Mouse (Mus musculus) layer of hippocampus, postnatal 25 days (tissue): Measurements from ENCODE around the gene Lce1i. TPM values are rescaled to one million over a fixed set of nuclear protein-coding genes. Genes with fewer than 3 reads are reported as not detected.
A peak's percentile ranks its signal among the peaks of the same experiment; 100 is the strongest.
"Not testable (repeated sequence)": the region's sequence is repeated elsewhere in the genome, so short reads cannot be mapped to it uniquely, and the experiment has no call there.

ENCODE experiments used
- DNase-seq, 2 experiments: peaks; one replicate each; pipeline ENCODE4 v3.0.0; 2022; ENCODE audit warnings: mixed read lengths in 2 of 2, low spot score in 1 of 2; ENCODE audit errors: extremely low spot score in 1 of 2
- total RNA-seq, 2 experiments: library from RNA; stranded (reverse); gene quantifications; 2 replicates each; pipeline ENCODE4 v1.2.3; 2021

The Lce1i gene
- total RNA-seq = not detected

DNA sequence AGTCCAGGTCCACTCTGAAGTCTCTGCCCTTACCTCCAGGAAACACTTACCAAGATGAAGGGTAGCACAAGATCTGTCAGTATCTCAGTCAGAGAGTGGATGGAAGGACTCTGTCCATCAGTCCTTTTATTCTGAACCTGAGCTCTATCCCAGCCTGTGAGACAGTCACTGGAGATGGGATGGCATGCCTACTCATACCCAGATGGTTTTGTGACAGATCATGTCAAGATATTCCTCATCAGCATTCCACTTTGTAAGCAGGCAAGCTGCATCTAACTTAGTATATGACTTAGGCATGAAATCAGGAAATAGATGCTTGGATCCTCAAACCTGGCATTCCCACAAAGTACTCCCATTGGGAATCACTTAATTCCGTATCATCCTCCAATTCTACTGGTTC, at the start of gene Lce1i:
Lce1i (minus strand) TSS at position 101 of the 400 bp plus-strand sequence.
- DNase-seq = no peak

DNA sequence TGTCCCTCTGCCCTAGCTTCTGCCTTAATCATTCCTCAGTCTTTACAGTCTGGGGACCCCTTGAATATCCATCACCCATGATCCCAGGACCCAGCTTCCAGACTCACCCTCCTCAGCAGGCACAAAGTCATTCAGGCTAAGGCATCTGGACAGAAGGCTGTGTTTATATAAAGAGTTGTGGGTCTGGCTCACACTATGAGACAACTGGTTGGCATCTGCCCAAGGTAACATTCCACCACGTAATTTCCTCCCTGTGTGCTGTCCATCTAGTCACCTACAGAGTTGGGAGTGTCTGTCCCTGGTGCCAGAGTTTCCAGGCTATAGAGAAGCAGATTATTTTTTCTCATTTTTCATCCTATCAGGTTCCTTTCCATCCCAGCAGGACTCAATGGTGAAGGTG, 48.4 kb upstream of the Lce1i start, which contains the start of gene Kprp:
Kprp (minus strand) TSS at position 140 of the 400 bp plus-strand sequence.
- no peak for DNase-seq

DNA sequence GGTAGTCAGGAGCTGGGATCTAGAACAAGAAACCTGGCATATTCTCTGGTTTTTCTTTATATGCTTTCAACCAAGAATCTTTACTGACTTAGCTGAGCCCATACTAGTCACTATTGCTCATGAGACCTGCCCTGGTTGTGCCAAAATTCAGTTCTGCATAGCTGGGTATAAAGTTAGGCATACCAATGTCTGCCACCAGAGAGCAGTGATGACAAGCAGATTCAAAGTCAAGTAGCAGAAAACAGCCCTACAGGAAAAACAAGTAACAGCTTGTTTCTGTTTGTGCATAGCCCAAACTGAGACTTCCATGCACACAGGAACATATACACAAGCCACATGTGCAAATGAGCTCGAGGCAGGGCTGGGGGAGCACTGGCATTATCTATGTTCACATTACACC, 47.1 kb upstream of the Lce1i start:
- no peak for DNase-seq

DNA sequence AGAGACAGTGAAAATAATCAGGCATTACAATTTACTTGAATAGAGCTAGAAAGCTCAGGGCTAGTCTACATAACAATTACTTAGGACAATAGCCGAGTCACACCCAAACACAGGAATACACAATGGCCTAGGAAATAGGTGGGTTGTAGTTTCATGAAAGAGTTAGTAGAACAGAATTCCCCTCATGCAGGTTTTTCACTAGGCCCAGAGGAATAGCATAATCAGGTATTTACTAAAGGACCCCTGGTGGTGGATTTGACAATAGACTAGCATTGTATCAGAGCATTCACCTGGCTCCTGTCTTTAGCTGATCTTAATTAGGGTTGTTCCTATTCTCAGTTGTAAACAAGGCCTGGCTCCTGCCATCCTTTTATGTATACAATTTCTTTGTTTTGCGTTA, 37.3 kb upstream of the Lce1i start:
- not testable (repeated sequence) for DNase-seq

DNA sequence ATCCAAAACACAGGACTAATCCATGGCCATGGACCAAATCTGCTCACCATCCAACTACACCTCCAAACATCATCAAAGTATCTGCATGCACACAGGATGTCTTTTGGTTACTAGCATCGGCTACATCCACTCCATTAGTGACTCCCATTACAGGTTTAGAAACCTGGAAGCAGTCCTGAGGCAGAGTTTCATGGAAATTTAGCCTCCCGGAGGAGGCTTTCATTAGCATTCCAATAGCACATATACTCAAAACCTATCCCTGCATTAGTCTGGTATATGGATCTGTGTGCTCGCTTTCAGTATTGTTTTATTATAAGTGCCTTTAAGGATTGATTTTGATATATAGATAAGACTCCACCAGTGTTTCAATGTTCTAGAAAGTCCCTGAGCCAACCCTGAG, 36.9 kb upstream of the Lce1i start:
- DNase-seq = no peak

DNA sequence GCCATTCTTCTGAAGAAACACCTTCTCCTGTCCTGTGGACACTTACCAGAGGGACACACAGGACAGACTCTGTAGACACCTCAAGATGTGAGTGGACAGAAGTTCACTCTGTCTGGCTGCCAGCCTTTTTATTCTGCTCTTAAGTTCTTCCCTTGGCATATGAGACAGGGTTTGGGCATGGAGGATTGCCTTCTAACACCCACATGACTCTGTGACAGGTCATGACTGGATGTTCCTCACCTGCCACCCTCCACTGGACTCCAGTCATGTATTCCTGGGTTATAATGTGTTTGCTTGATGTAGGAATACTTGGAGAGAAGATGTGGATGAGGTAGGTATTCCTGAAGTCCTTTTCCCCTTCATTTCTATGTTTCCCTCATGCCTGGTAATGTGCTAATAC, 29.1 kb upstream of the Lce1i start, which contains the start of gene Lce1k:
Lce1k (minus strand) TSS at position 101 of the 400 bp plus-strand sequence.
- DNase-seq = no peak

DNA sequence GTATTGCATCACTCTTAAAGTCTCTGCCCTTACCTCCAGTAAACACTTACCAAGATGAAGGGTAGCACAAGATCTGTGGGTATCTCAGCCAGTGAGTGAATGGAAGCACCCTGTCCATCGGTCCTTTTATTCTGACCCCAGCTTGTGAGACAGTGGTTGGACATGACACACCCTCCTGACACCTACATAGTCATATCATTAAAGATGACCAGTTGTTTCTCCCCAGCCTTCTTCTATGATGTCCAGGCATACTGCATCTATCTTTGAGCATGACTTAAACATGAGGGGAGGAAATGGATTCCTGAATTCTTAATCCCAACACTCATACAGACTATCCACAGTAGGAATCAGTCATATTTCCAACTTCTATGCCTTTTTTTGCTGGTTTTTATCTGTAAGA, 11.7 kb upstream of the Lce1i start, which contains the start of gene Lce1j:
Lce1j (minus strand) TSS at position 101 of the 400 bp plus-strand sequence.
- DNase-seq = no peak

DNA sequence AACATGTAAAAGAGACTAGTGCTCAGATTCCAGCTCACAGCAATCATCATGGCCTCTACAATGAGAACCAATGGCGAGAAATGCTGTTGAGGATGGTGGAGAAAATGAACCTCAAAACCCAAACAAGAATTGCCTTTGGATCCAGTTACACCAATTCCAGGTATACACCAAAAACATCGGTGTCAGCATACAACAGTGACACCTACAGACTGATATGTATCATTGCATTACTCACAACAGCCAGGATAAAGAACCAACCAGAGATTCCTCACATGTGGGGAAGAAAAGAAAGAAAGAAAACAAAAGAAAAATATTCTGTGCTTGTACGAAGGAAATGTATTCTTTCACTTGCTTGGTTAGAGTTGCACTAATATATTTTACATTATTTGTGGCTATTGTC, 7.1 kb downstream of the Lce1i start:
- no peak for DNase-seq

DNA sequence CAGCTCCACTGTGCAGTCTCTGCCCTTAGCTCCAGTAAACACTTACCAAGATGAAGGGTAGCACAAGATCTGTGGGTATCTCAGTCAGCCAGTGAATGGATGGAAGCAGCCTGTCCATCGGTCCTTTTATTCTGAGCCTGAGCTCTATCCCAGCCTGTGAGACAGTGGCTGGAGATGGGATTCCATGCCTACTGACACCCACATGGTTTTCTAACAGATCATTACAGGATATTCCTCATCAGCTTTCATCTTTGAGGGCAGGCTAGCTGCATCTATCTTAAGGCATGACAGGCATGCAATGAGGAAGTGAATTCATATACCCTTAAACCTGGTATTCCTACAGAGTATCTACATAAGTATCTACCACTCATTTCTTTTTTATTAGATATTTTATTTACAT, 13.7 kb downstream of the Lce1i start, which contains the start of gene Lce1h:
Lce1h (minus strand) TSS at position 101 of the 400 bp plus-strand sequence.
- DNase-seq = no peak

DNA sequence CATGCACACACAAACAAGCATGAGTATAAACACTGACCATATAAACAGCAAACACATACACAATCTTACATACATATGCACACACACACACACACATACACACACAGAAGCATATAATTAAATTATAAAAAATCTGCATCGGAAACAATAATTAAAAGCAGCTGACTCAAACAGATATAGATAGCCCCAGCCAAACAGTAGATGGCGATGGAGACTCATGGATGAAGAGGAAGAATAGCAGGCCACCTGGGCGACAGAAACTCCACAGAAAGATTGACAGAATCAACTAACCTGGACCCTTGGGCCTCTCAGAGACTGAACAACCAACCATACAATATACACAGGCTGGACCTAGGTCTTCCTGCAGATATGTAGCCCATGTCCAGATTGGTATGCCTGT, 25.5 kb downstream of the Lce1i start:
- DNase-seq = peak in 1 of 2 experiments; percentile 3

DNA sequence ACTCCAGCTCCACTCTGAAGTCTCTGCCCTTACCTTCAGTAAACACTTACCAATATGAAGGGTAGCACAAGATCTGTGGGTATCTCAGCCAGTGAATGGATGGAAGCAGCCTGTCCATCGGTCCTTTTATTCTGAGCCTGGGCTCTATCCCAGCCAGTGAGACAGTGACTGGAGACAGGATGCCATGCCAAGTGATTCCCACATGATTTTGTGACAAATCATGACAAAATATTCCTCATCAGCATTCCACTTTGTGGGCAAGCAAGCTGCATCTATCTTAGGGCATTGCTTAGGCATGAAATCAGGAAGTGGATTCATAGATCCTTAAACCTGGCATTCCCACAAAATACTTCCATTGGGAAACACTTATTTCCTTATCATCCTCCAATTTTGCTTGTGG, 26.5 kb downstream of the Lce1i start, which contains the start of gene Lce1g:
Lce1g (minus strand) TSS at position 101 of the 400 bp plus-strand sequence.
- DNase-seq = no peak

DNA sequence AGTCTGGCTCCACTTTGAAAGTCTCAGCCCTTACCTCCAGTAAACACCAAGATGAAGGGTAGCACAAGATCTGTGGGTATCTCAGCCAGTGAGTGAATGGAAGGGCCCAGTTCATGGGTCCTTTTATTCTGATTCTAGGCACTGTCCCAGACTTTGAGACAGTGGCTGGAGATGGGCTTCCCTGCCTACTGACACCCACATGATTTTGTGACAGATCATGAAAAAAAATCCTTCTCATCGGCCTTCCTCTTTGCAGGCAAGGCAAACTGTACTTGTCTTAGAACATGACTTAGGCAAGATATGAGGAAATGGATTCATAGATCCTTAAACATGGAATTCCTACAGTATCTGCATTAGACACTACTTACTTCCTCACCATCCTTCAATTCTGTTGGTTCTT, 39.7 kb downstream of the Lce1i start, which contains the start of gene Gm38119:
Gm38119 (minus strand) TSS at position 101 of the 400 bp plus-strand sequence.
- no peak for DNase-seq

Other genes with a start within 250 kb of the Lce1i start
- gene 2310046K23Rik, start 244.4 kb downstream of the Lce1i start, total RNA-seq = not detected
- not detected for gene Ivl, start 205.2 kb downstream of the Lce1i start, total RNA-seq
- gene Smcp, start 189.9 kb downstream of the Lce1i start, total RNA-seq = not detected
- gene 2210017I01Rik, start 171.4 kb downstream of the Lce1i start, total RNA-seq = not detected
- gene Lce6a, start 157.2 kb downstream of the Lce1i start, total RNA-seq = not detected
- not detected for gene Lce1a1, start 130.6 kb downstream of the Lce1i start, total RNA-seq
- not detected for gene Lce1b, start 122.0 kb downstream of the Lce1i start, total RNA-seq
- gene Lce1a2, start 108.6 kb downstream of the Lce1i start, total RNA-seq = not detected
- not detected for gene Lce1c, start 99.7 kb downstream of the Lce1i start, total RNA-seq
- not detected for gene Lce1d, start 91.7 kb downstream of the Lce1i start, total RNA-seq
- gene Lce1e, start 69.8 kb downstream of the Lce1i start, total RNA-seq = not detected
- not detected for gene Lce1f, start 58.5 kb downstream of the Lce1i start, total RNA-seq
- not detected for gene Gm38119, start 39.8 kb downstream of the Lce1i start, total RNA-seq
- not detected for gene Lce1g, start 26.6 kb downstream of the Lce1i start, total RNA-seq
- not detected for gene Lce1h, start 13.8 kb downstream of the Lce1i start, total RNA-seq
- not detected for gene Lce1j, start 11.6 kb upstream of the Lce1i start, total RNA-seq
- gene Lce1k, start 29.0 kb upstream of the Lce1i start, total RNA-seq = not detected
- not detected for gene Kprp, start 48.3 kb upstream of the Lce1i start, total RNA-seq
- gene Lce1l, start 72.4 kb upstream of the Lce1i start, total RNA-seq = not detected
- gene 2310050C09Rik, start 91.3 kb upstream of the Lce1i start, total RNA-seq = not detected
- gene Lce3a, start 147.3 kb upstream of the Lce1i start, total RNA-seq = not detected
- gene Lce3b, start 154.1 kb upstream of the Lce1i start, total RNA-seq = not detected
- not detected for gene Lce3c, start 165.6 kb upstream of the Lce1i start, total RNA-seq
- gene Lce3d, start 178.5 kb upstream of the Lce1i start, total RNA-seq = not detected
- gene Lce3e, start 188.2 kb upstream of the Lce1i start, total RNA-seq = not detected
- not detected for gene Lce3f, start 213.3 kb upstream of the Lce1i start, total RNA-seq
- not detected for gene Crct1, start 236.8 kb upstream of the Lce1i start, total RNA-seq
- gene Lce1m, start 240.2 kb upstream of the Lce1i start, total RNA-seq = not detected